Mouse (Mus musculus) stomach, postnatal 0 days (tissue): Measurements from ENCODE around the gene Zrsr1.

ENCODE experiments used
- CTCF ChIP-seq: IDR thresholded peaks from 2 replicates; pipeline ENCODE4 v1.5.1; 2016; ENCODE audit warnings: antibody characterized with exemption, low read depth, mild to moderate bottlenecking, moderate library complexity
- EP300 ChIP-seq: optimal IDR thresholded peaks from 2 replicates; pipeline ENCODE3; 2016; ENCODE audit warnings: antibody characterized with exemption

GRCm38 (mm10) chr11:22950131-22950530 is 21.7 kb upstream of the Zrsr1 start:
- no peak for TF ChIP-seq CTCF
- no peak for TF ChIP-seq EP300
